Mouse (Mus musculus) liver, postnatal 0 days (tissue): ENCODE data around the gene Rhob. TPM values are rescaled to one million over a fixed set of nuclear protein-coding genes. Genes with fewer than 3 reads are reported as not detected.
A peak's percentile ranks its signal among the peaks of the same experiment; 100 is the strongest.

Source experiments
- ATAC-seq: fragments of 200-750 bp; cut with Nextera tagmentation; 2 replicates; pipeline ENCODE4 v1.8.0; 2017; ENCODE audit warnings: mild to moderate bottlenecking, moderate library complexity
- DNase-seq: peaks from one replicate; pipeline ENCODE4 v3.0.0-alpha.2; 2016
- H3K27ac ChIP-seq: fragments of 300-500 bp; sonication (generic); 2 replicates; pipeline ENCODE4 v1.5.1; 2014; ENCODE audit warnings: antibody characterized with exemption, moderate library complexity, mild to moderate bottlenecking, low read depth
- H3K27me3 ChIP-seq: fragments of 300-500 bp; sonication (generic); 2 replicates; pipeline ENCODE4 v1.6.1; 2014; ENCODE audit warnings: low read length, control low read depth, mixed read lengths; ENCODE audit not compliant: insufficient read depth
- H3K36me3 ChIP-seq: fragments of 300-500 bp; sonication (generic); replicated peaks from 2 replicates; pipeline ENCODE4 v1.6.1; 2014; ENCODE audit warnings: mild to moderate bottlenecking, control low read depth, low read length, moderate library complexity, mixed read lengths; ENCODE audit not compliant: insufficient read depth
- H3K4me1 ChIP-seq: fragments of 300-500 bp; sonication (generic); 2 replicates; pipeline ENCODE4 v1.6.1; 2014; ENCODE audit warnings: antibody characterized with exemption, mild to moderate bottlenecking, control low read depth; ENCODE audit not compliant: insufficient read depth
- H3K4me2 ChIP-seq: fragments of 300-500 bp; sonication (generic); 2 replicates; pipeline ENCODE4 v1.6.1; 2014; ENCODE audit warnings: low read depth, mild to moderate bottlenecking, low read length, moderate library complexity, mixed read lengths
- H3K4me3 ChIP-seq: fragments of 300-500 bp; sonication (generic); 2 replicates; pipeline ENCODE4 v1.5.1; 2014; ENCODE audit warnings: low read depth, low read length
- H3K9ac ChIP-seq: fragments of 300-500 bp; sonication (generic); replicated peaks from 2 replicates; pipeline ENCODE4 v1.6.1; 2014; ENCODE audit warnings: mild to moderate bottlenecking, moderate library complexity
- H3K9me3 ChIP-seq: fragments of 300-500 bp; sonication (generic); 2 replicates; pipeline ENCODE4 v1.6.1; 2016; ENCODE audit warnings: mild to moderate bottlenecking, control low read depth, low read length, mixed read lengths
- CTCF ChIP-seq: sonication (generic); IDR thresholded peaks from 2 replicates; pipeline ENCODE4 v1.5.1; 2016; ENCODE audit warnings: antibody characterized with exemption, low read depth
- EP300 ChIP-seq: IDR thresholded peaks from 2 replicates; pipeline ENCODE4 v1.6.1; 2016; ENCODE audit warnings: antibody characterized with exemption, low read depth, mild to moderate bottlenecking
- WGBS: fragments of 180-500 bp; shearing (Covaris S2); extraction: QIAGEN DNeasy Blood & Tissue Kit; methylation state at CpG from one replicate; pipeline ENCODE4 v1.1.7; 2014; ENCODE audit not compliant: insufficient replicate concordance; 5-methylcytosine and 5-hydroxymethylcytosine counted together
- polyA plus RNA-seq: library from polyadenylated mRNA; unstranded; fragments of >200 nt; fragmentation: Nextera tagmentation; extraction: Ambion mirVana; gene quantifications from 2 replicates; pipeline ENCODE4 v1.2.1, GENCODE M21; 2015

Gene Rhob
- polyA plus RNA-seq, 1 experiment from 2014 or later, result 6.9 TPM

DNA sequence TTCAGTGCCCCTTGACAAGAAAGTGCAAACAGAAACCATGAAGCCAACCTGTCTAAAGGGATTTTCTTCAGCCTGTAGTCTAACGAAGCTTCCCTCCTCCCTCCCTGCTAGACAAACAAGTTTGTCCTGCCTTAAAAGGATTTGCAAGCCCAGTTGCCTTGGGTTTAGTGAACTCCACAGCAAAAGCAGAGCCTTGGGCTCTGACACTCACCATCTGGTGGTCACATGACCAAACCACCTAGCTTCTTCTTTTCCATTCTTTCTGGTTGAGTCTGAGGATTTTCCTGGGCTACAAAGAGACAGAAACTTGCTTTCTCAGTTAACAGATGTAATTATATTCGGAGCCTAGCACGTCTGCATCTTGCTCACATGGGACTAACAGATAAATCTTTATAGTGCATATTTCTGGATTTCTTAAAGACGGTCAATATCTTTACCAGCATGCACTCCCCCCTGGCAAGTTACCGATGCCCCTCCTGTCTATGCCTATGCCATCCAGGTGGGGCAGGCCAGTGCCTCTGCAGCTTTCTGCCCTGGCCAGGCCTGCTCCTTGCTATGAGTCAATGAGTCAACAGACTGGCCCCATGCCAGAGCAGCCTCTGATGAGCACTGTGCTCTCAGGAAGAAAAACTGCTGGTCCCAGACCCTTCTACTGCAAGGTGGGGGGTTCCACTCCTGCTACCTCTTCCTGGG is 11.7 kb downstream of the Rhob start:
- H3K4me3 ChIP-seq, result no peak overlapping the region
- no peaks in the 10 kb centered on the region for H3K27me3 ChIP-seq
- TF ChIP-seq CTCF (no peak), EP300 (no peak)
- H3K9me3 ChIP-seq, result no peaks in the 10 kb centered on the region
- DNase-seq (peak; percentile 63), ATAC-seq (peak; percentile 45; the same call in 1 of the 2 replicates)
- no peak overlapping the region for H3K4me2 ChIP-seq
- no peak overlapping the region for H3K9ac ChIP-seq
- 68% methylated on average over 5 of the region's 5 CpGs for WGBS
- H3K4me1 ChIP-seq, result no peaks in the 10 kb centered on the region
- H3K36me3 ChIP-seq, result no peaks in the 10 kb centered on the region
- no peak overlapping the region for H3K27ac ChIP-seq

DNA sequence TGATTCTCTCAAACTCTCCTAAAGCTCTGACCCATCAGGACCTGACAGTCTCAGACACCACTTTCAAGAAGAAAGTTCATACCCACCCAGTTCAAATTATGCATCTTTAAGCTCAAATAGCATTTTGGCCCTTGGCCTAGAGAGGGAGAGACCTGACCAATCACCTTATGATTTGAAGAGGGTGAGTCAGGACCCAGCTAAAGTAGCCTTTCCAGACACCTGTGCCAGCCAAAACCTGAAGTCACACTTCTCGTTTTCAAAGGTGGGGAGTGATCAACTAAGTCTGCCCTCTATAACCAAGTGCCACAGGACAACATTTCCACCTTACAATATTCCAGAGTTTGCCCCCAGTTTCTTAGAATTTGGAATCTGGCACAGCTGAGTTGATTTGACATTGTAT is 12.5 kb downstream of the Rhob start:
- DNase-seq, result no peak
- Histone ChIP-seq H3K9me3 (no peaks in the 10 kb centered on the region), H3K27ac (no peak overlapping the region), H3K4me2 (no peak overlapping the region), H3K36me3 (no peaks in the 10 kb centered on the region), H3K27me3 (no peaks in the 10 kb centered on the region), H3K9ac (no peak overlapping the region), H3K4me1 (no peaks in the 10 kb centered on the region), H3K4me3 (no peak overlapping the region)
- no peak for TF ChIP-seq CTCF
- no peak for TF ChIP-seq EP300
- no peak for ATAC-seq
- WGBS, result 48% methylated on average over 1 of the region's 1 CpGs

DNA sequence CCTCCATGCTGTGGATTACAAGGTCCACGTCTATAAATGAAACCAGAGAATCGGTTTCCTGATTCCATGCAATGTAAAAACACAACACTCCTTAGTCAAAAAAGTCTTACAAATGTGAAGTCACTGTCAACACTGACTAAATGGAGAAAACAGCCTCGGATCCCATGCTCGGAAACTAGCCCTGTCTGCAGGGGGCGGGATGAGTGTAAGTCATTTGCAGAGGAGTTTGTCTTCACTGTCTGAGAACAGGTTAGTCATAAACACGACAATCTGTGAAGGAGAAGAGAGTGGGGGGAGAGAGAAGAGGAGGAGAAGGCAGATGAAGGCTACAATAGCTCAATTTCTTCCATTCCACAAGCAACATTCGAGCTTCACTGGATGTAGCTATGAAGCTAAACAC is 14.6 kb downstream of the Rhob start:
- Histone ChIP-seq H3K27ac (no peak overlapping the region), H3K9me3 (no peaks in the 10 kb centered on the region), H3K27me3 (no peaks in the 10 kb centered on the region), H3K4me3 (no peak overlapping the region), H3K36me3 (no peaks in the 10 kb centered on the region), H3K4me1 (no peaks in the 10 kb centered on the region), H3K4me2 (no peak overlapping the region), H3K9ac (no peak overlapping the region)
- DNase-seq (no peak), ATAC-seq (no peak)
- no peak for TF ChIP-seq CTCF
- TF ChIP-seq EP300, result no peak
- WGBS, result 70% methylated on average over 7 of the region's 7 CpGs

DNA sequence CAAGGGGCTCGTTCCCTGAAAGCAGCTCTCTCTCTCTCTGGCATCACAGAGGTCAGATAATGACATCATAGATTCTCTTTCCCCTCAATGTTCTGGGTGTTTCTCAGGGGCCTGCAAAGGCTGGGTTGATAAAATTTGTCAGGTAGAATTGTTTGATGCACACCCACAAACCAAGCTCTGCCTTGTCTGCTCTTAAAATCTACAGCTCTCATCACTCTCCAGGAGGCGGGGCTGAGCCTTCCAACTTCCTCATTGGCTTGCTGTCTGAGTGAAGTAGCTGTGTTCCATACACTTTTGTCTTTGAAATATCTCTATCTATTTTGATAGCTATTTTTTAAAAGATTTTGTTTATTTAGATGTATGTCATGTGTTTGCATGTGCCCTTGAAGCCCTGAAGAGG is 17.6 kb downstream of the Rhob start:
- Histone ChIP-seq H3K4me3 (no peak overlapping the region), H3K27me3 (no peaks in the 10 kb centered on the region), H3K4me1 (no peaks in the 10 kb centered on the region), H3K27ac (no peak overlapping the region), H3K9me3 (no peaks in the 10 kb centered on the region), H3K36me3 (no peaks in the 10 kb centered on the region), H3K4me2 (no peak overlapping the region), H3K9ac (no peak overlapping the region)
- ATAC-seq (no peak), DNase-seq (no peak)
- TF ChIP-seq EP300 (no peak), CTCF (no peak)
- 46% methylated on average over 2 of the region's 2 CpGs for WGBS

DNA sequence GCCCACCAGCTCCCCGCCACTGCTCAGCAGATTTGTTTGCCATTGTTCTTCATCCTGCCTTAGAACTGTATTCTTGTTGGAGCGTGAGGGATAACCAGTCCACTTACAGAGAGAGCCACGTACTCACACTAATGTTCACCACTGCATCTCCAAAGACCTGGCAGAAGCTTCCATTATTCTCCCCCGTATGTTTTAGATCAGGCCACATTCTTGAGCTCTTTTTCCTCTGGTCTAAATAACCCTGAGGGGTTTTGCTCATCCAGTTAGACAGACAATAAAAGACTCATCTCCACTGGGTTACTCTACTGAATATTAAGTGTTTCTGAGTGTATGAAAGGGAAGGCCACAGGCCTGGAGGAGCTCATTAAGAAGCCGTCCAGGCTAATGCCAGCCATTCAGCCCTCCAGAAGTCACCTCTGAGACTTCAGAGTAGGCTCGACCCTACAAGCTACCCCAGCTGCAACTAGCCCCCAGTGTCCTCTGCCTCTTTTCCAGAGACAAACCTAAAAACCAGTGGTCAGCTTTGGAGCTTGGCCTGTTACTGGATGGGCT is 24.9 kb downstream of the Rhob start:
- DNase-seq (no peak), ATAC-seq (no peak)
- Histone ChIP-seq H3K36me3 (no peaks in the 10 kb centered on the region), H3K27me3 (no peaks in the 10 kb centered on the region), H3K9ac (no peak overlapping the region), H3K9me3 (no peaks in the 10 kb centered on the region), H3K4me1 (no peaks in the 10 kb centered on the region), H3K27ac (no peak overlapping the region), H3K4me3 (no peak overlapping the region), H3K4me2 (no peak overlapping the region)
- TF ChIP-seq EP300 (no peak), CTCF (no peak)
- 73% methylated on average over 6 of the region's 6 CpGs for WGBS

DNA sequence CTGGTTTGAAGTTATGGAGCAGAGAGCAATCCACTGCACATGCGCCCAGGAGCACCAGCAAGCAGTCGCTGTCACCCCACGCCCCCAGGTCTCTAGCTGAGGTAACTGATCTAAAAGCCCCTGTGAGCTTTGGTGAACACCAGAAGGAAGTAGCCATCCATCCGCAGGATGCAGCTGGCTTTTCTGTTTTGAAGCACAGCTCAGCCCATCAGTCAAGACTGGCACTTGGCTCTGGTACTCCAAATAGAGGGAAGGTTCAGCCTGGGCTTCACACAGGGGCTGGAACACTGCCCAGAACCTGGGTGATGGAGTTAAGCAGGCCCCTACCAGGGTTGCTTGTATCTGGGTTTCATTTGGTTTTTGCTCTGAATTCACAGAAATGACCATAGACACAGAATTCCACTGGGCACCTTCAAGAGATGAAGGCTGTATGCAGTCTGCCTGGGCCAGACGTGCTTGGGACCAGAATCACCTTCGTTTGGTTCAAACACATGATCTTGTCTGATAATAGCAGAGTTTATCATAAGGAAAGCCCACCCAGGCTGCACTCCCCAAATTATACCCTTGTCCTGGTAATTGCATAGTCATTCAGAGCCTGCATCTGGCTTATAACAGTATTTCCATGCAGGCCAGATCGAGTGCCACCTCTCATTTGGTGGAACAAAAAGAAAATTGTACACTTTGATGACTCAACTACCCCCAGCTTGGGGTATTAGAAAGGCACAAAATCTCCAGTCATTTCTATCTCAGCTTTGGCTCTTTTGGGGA is 27.0 kb downstream of the Rhob start:
- no peaks in the 10 kb centered on the region for H3K27me3 ChIP-seq
- ATAC-seq (0 out of 2 replicates have a peak, but pooled peaks have one; percentile 12), DNase-seq (peak; percentile 17)
- H3K36me3 ChIP-seq, result no peaks in the 10 kb centered on the region
- no peaks in the 10 kb centered on the region for H3K9me3 ChIP-seq
- H3K4me2 ChIP-seq, result no peak overlapping the region
- no peak overlapping the region for H3K4me3 ChIP-seq
- no peaks in the 10 kb centered on the region for H3K4me1 ChIP-seq
- 55% methylated on average over 7 of the region's 7 CpGs for WGBS
- H3K9ac ChIP-seq, result no peak overlapping the region
- TF ChIP-seq EP300 (no peak), CTCF (no peak)
- H3K27ac ChIP-seq, result no peak overlapping the region
